Mouse (Mus musculus): ENCODE measurements around the gene Aldh3a2.
"Not testable (repeated sequence)": the region's sequence is repeated elsewhere in the genome, so short reads cannot be mapped to it uniquely, and the experiment has no call there.

Gene Aldh3a2

GRCm38 (mm10) chr11:61176321-61176720 is 90.9 kb downstream of the Aldh3a2 start:
- no peak for ATAC-seq (ENCODE audit: insufficient number of reproducible peaks, low FRiP score, low TSS enrichment)

GRCm38 (mm10) chr11:61175778-61176177 is 91.5 kb downstream of the Aldh3a2 start:
- ATAC-seq (ENCODE audit: insufficient number of reproducible peaks, low FRiP score, low TSS enrichment) = no peak

DNA sequence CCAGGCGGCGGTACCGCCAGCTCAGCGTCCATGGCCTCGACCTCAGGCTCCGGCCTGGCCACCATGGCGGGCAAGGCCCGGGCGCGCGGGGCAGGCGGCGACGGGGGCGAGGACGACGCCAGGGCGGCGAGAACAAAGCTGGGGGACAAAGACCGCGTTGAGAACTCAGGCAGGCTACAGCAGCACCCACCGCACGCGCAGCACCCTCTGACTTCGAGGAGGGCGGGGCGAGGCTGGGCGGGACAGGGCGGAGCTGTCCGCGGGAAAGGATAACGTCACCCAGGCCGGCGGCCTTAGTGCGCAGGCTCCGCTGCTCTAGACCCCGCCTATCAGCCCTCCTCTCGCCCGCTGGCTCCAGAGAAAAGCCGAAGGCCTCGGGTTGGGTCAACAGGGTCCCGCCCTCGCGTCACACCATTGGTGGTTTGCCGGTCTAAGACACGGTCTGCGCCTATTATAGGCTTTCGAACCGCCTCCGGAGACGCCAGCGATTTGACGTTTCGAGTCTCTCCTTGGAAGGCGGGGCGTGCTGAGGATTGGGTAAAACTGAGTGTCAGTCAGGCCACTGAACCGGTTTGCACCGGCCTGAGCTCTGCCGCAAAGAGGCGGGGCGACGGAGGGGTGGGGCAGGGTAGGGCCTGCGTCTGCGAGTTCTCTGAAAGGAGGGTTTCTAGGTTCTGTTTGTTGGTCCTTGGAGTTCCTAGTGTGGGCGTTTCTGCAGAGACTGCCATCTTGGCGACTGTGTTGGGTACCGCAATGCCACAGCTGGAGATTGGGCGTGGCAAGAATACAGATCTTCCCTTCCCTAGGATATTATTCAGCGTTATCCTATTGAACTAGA is 92.2 kb downstream of the Aldh3a2 start, which contains the start of gene Usp22:
Gene Usp22 (minus strand): TSS at position 235 of the 838 bp plus-strand sequence.
- ATAC-seq (ENCODE audit: insufficient number of reproducible peaks, low FRiP score, low TSS enrichment) = peak; percentile 98

GRCm38 (mm10) chr11:61174291-61174820 is 92.9 kb downstream of the Aldh3a2 start:
- peak; percentile 34 for ATAC-seq (ENCODE audit: insufficient number of reproducible peaks, low FRiP score, low TSS enrichment)

DNA sequence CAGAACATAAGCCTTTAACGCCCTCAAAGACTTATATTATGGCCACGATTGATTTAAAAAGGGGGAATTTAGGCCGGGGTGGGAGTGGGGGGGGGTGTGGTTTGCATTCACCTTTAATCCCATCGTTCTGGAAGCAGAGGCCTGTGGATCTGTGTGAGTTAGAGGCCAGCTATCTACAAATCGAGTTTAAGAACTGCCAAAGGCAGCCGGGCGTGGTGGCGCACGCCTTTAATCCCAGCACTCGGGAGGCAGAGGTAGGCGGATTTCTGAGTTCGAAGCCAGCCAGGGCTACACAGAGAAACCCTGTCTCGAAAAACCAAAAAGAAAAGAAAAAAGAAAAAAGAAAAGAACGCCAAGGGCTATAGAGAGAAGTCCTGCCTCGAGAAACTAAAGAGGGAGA is 93.8 kb downstream of the Aldh3a2 start:
- ATAC-seq (ENCODE audit: insufficient number of reproducible peaks, low FRiP score, low TSS enrichment) = not testable (repeated sequence)
